Mouse (Mus musculus): Measurements from ENCODE around the gene Gm12216. TPM values are rescaled to one million over a fixed set of nuclear protein-coding genes. Genes with fewer than 3 reads are reported as not detected.
A peak's percentile ranks its signal among the peaks of the same experiment; 100 is the strongest.

The Gm12216 gene
- polyA plus RNA-seq, 1 experiment: 3.7 TPM

DNA sequence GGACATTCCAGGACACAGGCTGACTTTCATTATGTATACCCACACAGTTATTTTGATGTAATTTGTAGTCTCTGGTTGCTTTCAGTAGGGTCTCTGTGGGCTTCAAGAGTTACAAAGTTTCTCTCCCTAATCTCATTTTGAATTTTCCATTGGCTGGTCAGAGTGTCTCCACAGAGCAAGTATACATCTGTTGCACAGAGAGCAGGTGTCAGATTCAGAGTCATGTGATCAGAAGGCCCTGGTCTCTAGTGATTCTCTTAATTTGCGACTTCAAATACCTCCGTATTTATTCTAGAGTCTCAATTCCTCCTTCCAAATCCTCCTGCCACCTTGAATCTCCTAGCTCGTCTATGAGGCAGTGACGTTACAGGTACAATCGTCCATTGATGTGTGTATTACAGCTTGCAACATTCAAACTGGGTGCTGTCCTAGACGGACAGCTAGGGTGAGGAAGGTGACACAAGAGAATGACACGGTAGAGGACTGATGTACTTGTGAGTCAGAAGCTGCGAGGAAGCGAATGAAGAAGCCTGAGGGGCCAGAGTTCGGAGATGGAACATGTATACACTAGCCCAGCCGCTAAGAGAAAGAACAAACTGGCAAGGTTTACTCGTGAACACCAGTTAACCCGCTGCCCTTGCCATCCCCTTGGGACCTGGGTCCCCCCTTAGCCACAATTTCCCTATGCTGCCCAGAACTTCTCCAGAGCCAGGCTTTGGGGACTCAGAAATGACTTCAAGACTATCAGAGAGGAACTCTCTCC is 90.5 kb downstream of the Gm12216 start:
- TF ChIP-seq CTCF (IDR thresholded peaks at IDR 0.05; ENCODE audit: extremely low read depth, insufficient read depth, low read length): no peak
- no peak for TF ChIP-seq POLR2A (IDR thresholded peaks at IDR 0.05; ENCODE audit: extremely low read depth, insufficient read depth, low read length)
- H3K4me3 ChIP-seq (ENCODE audit: insufficient read depth, low read length): no peak overlapping the region
- no peak overlapping the region for H3K27ac ChIP-seq (ENCODE audit: insufficient read depth, low read length)
- H3K4me1 ChIP-seq (ENCODE audit: control insufficient read depth, insufficient read depth, low read length): no peaks in the 10 kb centered on the region

DNA sequence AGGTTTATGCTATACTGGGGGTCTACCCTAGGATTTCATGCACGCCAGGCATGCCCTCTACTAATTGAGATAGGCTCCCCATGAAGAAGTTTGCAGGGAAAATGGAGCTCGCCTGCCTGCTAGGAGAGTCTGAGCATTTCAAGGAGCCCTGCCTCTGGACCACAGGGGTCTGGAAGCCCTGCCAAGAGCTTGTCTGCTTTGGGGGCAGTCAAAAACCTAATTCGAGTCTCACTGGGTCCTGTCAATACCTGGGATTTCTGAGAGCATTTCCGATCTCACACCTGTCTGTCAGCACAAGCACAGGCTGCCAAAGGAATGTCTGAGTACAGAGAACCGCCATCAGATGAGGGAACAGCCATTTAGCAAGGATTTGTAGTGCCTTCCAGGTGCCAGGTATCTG is 94.5 kb downstream of the Gm12216 start:
- no peak overlapping the region for H3K4me3 ChIP-seq (ENCODE audit: insufficient read depth, low read length)
- H3K27ac ChIP-seq (ENCODE audit: insufficient read depth, low read length): no peak overlapping the region

DNA sequence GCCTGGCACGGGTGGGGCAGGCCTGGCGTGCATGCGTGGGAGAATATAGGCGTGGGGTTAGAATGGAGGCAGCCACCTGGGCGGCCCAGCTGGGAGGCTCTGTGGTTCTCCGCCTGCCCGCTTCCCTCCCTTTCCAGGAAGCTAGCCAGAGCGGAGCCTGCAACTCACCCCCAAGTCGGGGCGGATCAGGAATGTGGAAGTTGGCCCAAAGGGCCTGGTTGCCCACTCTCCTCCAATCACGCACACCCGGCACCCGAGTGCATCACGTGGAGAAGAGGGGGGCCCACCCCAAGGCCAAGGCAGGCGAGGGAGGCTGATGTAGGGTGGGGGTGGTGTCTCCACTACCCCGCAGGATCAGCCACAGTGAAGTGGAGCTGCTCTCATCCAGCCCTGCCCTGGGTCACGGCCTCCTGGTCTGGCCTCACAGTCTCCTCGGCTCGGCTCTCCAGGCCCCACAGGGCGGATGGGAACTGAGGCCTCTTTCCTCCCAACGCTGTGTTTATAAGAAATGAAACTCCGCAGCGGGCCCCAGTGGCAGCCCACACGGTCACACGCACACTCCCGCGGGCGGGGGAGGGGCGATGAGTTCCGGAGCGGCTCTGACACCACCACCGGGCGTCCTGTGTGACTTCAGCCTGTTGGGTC is 95.4 kb downstream of the Gm12216 start:
- H3K4me1 ChIP-seq (ENCODE audit: control insufficient read depth, insufficient read depth, low read length): no peaks in the 10 kb centered on the region; the same call in 1 of the 2 replicates
- H3K27ac ChIP-seq (ENCODE audit: insufficient read depth, low read length): peak overlapping the region; percentile 70
- TF ChIP-seq POLR2A (IDR thresholded peaks at IDR 0.05; ENCODE audit: extremely low read depth, insufficient read depth, low read length) (peak; percentile 37; the same call in 1 of the 2 replicates), CTCF (IDR thresholded peaks at IDR 0.05; ENCODE audit: extremely low read depth, insufficient read depth, low read length) (no peak)
- H3K4me3 ChIP-seq (ENCODE audit: insufficient read depth, low read length): peak overlapping the region; percentile 33

More for the DNA sequence above, 94.5 kb downstream of the Gm12216 start:
- TF ChIP-seq CTCF (IDR thresholded peaks at IDR 0.05; ENCODE audit: extremely low read depth, insufficient read depth, low read length): no peak
- H3K4me1 ChIP-seq (ENCODE audit: control insufficient read depth, insufficient read depth, low read length): no peaks in the 10 kb centered on the region; the same call in 1 of the 2 replicates

- Histone ChIP-seq H3K4me3 (ENCODE audit: insufficient read depth, low read length) (peak overlapping the region; percentile 33), H3K27ac (ENCODE audit: insufficient read depth, low read length) (peak overlapping the region; percentile 70), H3K4me1 (ENCODE audit: control insufficient read depth, insufficient read depth, low read length) (no peaks in the 10 kb centered on the region; the same call in 1 of the 2 replicates)
- TF ChIP-seq POLR2A (IDR thresholded peaks at IDR 0.05; ENCODE audit: extremely low read depth, insufficient read depth, low read length): no peak
- no peak for TF ChIP-seq CTCF (IDR thresholded peaks at IDR 0.05; ENCODE audit: extremely low read depth, insufficient read depth, low read length)
Measured at GRCm38 (mm10) chr11:53762827-53763495, 96.1 kb downstream of the Gm12216 start.

GRCm38 (mm10) chr11:53762426-53762825 is 96.6 kb downstream of the Gm12216 start:
- peak overlapping the region; percentile 38; the same call in 1 of the 2 replicates for H3K27ac ChIP-seq (ENCODE audit: insufficient read depth, low read length)
- no peaks in the 10 kb centered on the region; the same call in 1 of the 2 replicates for H3K4me1 ChIP-seq (ENCODE audit: control insufficient read depth, insufficient read depth, low read length)
- TF ChIP-seq POLR2A (IDR thresholded peaks at IDR 0.05; ENCODE audit: extremely low read depth, insufficient read depth, low read length): no peak
- TF ChIP-seq CTCF (IDR thresholded peaks at IDR 0.05; ENCODE audit: extremely low read depth, insufficient read depth, low read length): no peak
- H3K4me3 ChIP-seq (ENCODE audit: insufficient read depth, low read length): no peak overlapping the region; the same call in 1 of the 2 replicates

- H3K4me1 ChIP-seq (ENCODE audit: control insufficient read depth, insufficient read depth, low read length): no peaks in the 10 kb centered on the region; the same call in 1 of the 2 replicates
- TF ChIP-seq POLR2A (IDR thresholded peaks at IDR 0.05; ENCODE audit: extremely low read depth, insufficient read depth, low read length): no peak
- no peak overlapping the region for H3K27ac ChIP-seq (ENCODE audit: insufficient read depth, low read length)
- no peak overlapping the region for H3K4me3 ChIP-seq (ENCODE audit: insufficient read depth, low read length)
Measured at GRCm38 (mm10) chr11:53761822-53762221, 97.2 kb downstream of the Gm12216 start.

DNA sequence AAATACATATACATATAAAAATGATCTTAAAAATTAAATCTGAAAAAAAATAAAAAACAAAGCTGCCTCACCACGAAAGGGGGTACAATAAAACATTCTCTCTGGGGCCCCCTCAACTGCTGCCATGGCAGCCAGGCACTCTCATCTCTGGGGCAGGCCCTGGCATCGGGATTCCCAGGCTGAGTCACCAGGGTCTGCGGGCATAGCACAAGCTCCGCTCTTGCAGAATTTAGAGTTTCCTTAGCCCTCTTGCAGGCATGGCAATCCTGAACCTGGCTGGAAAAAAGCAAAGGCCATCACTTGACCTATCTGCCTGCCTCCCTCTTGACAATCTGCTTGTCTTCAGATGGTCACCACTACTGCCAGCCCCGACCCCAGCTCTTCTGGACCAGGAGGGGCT is 97.8 kb downstream of the Gm12216 start:
- TF ChIP-seq CTCF (IDR thresholded peaks at IDR 0.05; ENCODE audit: extremely low read depth, insufficient read depth, low read length) (no peak), POLR2A (IDR thresholded peaks at IDR 0.05; ENCODE audit: extremely low read depth, insufficient read depth, low read length) (no peak)
- Histone ChIP-seq H3K4me3 (ENCODE audit: insufficient read depth, low read length) (no peak overlapping the region), H3K27ac (ENCODE audit: insufficient read depth, low read length) (no peak overlapping the region), H3K4me1 (ENCODE audit: control insufficient read depth, insufficient read depth, low read length) (no peaks in the 10 kb centered on the region; the same call in 1 of the 2 replicates)

GRCm38 (mm10) chr11:53759545-53760406 is 99.3 kb downstream of the Gm12216 start:
- H3K27ac ChIP-seq (ENCODE audit: insufficient read depth, low read length): no peak overlapping the region
- no peaks in the 10 kb centered on the region; the same call in 1 of the 2 replicates for H3K4me1 ChIP-seq (ENCODE audit: control insufficient read depth, insufficient read depth, low read length)
- H3K4me3 ChIP-seq (ENCODE audit: insufficient read depth, low read length): no peak overlapping the region
- TF ChIP-seq CTCF (IDR thresholded peaks at IDR 0.05; ENCODE audit: extremely low read depth, insufficient read depth, low read length) (no peak), POLR2A (IDR thresholded peaks at IDR 0.05; ENCODE audit: extremely low read depth, insufficient read depth, low read length) (no peak)
